Mouse (Mus musculus): Measurements from ENCODE around the gene Pmm2.
A peak's percentile ranks its signal among the peaks of the same experiment; 100 is the strongest.

Pmm2 gene

DNA sequence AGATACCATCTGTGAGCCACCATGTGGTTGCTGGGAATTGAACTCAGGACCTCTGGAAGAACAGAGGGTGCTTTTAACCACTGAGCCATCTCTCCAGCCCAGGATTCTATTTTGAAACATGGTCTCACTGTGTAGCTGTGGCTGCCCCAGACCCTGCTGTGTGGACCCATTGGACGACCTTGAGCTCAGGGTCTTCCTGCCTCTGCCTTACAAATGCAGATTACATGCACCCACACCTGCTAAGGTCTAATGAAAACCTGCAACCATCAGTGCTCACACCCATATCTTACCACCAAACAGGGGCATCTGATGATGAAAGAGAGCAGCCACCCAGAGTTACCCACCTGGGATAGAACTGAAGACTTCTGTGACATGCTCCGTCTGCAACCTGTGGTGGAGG is 18.8 kb downstream of the Pmm2 start:
- DNase-seq (ENCODE audit: low read depth): no peak

DNA sequence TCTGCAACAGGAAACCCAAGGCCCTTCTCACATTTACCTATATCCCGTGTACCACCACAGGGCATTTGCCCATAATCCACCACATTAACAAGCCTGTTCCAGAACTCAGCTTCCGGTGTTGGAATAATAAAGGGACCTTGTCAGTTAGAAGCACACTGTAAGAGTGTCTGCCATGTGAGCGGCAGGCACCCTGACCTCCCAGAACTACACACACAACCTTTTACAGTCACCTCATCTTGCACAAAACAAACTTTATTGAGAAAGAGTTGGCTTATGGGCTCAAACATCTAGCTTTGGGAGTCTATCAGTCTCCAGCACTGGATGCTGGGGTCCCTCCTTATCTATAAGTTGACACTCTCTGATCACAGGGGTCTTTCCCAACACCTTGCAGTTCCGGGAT is 20.9 kb downstream of the Pmm2 start:
- DNase-seq (ENCODE audit: low read depth): no peak

DNA sequence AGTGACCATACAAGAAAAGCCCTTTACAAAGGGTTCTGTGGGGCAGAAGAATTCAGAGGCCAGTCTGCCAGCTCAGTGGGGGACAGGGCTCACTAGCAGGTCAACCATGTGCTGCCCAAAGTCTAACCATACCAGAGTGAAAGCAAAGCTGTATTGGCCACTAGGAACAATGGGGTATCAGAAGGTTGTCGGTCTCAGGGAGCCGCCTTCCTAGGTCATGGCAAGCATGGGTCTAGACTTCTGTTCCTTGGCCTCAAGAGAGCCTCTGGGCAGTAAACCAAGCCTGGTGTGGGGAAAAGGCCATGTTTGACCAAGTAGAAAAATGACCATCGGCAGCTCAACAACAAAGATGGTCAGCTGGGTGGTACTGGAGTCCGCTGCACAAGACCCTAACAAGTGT is 21.3 kb downstream of the Pmm2 start:
- no peak for DNase-seq (ENCODE audit: low read depth)

DNA sequence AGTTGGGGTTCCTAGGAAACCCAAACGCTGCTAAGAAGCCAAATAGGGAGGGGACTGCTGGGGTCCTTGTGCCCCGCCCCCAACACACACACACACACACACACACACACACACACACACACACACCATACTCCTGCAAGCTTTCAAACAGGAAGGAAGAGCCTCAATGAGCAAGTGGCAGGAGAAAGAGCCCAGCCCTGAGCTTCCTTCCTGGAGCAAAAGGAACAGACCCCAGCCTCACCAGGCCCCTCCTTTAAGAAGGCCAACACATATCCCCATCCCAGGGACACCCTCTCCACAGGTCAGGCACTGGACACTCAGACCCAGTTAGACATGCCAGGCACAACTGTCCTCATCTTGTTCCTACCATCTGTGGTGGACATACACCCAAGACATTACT is 25.5 kb downstream of the Pmm2 start:
- DNase-seq (ENCODE audit: low read depth): peak; percentile 27

DNA sequence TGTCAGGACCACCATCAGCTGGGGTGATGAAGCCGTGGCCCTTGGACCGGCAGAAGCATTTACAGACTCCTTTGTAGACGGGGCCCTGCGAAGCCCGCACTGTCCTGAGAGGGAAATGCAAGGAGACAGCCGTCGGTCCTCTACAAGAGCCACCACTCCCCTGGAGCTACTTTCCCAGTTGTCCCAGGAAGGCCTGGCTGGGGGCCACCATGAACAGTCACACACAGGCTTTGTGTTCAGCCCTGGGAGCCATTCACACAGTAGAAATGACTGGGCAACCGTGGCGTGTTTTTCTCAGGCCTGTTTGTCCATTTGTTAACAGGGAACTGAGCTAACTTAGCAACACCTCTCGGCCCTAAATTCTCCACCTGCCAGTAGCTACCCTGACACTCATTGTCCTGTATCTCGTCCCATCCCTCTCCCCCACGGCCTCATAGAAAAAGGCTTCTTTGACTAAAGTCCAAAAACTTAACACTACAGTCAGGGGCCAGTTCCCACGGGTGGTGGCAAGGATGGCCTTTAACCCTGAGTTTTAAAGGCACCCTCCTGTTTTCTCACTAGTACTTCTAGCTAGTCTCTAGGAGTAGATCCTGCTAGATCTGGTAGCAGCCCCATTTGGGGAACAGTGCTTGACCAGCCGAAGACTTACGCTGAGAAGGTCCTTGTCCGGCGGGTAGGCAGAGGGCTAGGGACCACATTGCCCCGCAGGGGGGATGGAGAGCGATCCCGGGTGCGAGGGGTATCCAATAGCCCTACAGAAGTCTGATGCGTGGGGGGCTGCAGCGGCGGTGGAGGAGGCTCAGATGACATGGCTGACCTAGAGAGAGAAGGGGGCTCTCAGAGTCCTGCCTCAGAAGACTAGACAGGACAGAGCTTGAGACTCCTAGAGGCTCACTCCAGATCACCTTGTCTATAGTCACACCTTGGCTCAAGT is 26.4 kb downstream of the Pmm2 start:
- DNase-seq (ENCODE audit: low read depth): no peak

DNA sequence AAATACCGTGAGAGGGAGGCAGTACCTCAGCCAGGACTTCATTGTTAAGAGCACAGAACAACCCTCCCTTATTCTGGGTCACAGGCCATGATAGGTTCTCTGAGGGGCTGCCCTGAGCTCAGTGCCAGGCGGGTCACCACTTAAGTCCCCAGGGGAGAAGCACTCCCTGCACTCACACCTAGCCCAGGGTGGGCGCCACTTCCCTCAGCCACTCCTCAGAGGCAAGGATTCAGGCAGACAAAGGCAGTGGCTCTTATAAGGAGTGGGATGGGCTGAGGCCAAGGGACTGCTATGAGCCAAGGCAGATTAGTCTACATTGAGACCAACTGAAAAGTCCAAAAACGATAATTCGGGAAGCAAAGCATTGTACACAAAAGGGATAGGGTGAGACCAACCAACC is 27.9 kb downstream of the Pmm2 start:
- DNase-seq (ENCODE audit: low read depth): no peak

DNA sequence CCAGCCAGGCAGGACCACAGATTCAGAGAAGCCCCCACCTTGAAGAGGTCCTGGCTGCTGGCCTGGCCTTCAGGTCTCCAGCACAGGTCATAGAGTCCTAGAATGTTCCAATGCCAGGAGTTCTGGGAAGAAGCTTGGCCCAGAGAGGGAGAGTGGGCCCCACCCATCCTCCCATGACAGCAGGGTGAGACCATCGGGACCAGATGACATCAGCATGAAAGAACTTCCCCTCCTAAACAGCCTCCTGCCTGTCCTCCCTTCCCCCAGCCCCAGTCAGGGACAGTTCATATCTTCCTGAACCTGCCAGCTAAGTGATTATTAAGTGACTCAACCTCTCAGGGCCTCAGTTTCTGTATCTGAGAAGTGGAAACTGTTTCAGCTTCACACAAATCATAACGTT is 29.0 kb downstream of the Pmm2 start:
- peak; percentile 62 for DNase-seq (ENCODE audit: low read depth)

DNA sequence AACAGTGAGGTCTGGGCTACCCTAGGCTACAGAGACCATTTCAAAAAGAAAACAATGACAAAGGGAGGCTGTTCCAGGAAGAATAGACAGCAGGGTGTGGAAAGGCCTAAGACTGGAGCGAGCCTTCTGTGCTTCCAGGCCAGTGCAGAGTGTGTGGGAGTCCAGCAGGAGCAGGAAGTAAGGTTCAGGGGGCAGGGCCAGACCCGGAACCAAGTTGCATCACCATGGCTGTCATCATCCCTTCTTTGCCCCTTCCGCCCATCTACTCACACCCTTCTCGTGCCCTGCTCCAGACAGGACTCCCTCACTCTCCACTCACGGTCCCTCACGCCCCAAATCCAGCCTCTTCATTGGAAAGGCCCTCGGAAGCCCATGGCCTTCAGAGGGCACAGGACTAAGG is 29.8 kb downstream of the Pmm2 start:
- DNase-seq (ENCODE audit: low read depth): peak; percentile 57

DNA sequence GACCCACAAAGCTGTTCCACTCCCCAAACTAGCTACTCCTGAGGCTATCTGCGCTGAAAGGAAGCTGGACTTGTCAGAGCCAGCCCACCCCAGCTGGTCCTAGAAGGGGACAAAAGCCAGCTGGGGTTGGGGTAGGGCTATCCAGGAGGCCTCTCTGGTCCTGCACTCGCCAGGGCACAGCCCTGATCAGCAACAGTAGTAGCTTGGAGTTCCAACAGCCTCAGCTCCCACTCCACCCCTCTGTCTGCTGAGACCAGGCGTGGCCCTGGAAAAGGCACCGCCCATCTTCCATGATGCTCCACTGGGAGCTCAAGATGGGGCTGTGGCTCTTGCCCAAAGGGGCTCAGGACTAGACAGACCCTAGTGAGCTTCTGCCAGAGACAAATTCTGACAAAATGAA is 30.3 kb downstream of the Pmm2 start:
- DNase-seq (ENCODE audit: low read depth): no peak

DNA sequence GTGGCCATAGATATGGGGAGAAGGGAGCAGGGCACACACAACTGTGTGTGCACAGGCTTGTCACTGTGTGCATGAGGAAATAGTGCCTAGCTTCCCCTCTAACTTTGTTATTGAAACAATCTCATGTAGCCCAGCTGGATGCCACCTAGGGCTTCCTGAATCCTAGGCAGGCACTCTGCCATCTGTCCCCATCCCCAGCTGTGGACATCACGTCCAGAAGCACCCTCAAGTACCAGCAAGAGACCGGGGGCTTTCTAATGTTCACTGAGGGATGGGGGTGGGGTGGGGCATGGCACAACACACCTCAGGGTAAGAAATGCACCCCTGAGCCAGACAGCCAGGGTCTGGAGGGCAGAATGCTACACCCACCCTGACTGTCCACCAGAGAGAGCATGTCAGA is 30.9 kb downstream of the Pmm2 start:
- no peak for DNase-seq (ENCODE audit: low read depth)

DNA sequence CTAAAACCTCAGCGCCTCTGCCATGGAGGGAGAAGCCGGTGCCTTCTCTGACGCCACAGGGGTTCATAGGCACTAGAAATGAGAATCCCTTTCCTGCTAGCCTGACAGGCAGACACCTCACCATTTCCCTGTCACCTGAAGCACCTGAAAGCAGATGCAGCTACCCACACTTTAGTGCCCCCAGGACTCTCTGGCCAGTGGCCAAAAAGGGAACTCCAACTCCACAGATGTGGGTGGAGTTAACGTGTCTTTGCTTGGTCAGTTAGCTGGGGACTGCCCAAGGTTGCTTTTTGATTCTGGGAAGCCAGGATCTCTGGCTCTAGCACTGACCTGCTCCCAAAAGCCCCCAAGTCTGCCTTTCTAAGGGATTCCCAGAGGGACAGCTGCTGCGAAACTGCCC is 32.0 kb downstream of the Pmm2 start:
- DNase-seq (ENCODE audit: low read depth): no peak

DNA sequence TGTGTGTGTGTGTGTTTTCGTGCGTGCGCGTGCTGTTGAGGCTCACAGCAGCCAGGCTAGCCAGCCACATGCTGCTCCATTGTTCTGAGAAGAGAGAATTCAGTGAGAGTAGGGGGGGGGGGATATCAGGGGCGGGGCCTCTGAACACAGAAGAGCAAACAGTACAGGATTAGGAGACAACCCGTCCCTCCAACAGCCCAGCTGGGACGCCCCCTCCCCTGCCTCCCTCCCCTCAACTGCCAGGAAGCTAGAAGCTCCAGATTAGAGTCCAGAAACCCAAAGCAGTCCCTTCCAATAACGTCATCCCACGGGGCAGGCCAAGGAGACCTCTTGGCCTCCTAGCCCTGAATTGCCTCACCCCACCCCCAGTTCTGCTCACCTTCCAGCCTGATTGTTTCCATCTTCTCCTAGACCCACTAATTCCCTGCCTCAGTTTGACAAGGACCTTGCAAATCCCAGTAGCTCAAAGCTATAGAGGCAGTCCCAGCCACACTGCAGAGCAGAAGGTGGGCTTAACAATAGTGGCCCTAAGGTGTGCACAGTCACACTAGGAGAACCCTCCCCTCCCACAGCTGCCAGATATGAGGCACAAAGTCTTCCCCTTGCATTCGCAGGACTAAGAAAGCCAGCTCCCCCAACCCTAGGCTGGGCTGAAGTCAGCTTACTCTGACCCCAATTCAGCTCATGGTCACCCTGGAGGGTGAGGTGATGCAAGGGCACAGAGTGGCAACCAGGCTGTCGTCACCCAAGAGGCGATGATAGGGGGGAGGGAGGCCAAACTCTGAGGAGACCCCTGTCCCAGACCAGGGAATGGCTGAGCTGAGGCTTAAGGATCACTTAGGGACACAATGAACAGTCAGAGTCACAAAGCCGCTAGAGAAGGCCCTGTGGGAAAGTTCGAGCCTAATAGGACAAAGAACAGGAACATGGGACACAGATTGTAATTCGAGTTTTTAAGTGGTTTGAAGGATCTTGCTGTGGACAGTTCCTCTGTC is 32.9 kb downstream of the Pmm2 start:
- no peak for DNase-seq (ENCODE audit: low read depth)

DNA sequence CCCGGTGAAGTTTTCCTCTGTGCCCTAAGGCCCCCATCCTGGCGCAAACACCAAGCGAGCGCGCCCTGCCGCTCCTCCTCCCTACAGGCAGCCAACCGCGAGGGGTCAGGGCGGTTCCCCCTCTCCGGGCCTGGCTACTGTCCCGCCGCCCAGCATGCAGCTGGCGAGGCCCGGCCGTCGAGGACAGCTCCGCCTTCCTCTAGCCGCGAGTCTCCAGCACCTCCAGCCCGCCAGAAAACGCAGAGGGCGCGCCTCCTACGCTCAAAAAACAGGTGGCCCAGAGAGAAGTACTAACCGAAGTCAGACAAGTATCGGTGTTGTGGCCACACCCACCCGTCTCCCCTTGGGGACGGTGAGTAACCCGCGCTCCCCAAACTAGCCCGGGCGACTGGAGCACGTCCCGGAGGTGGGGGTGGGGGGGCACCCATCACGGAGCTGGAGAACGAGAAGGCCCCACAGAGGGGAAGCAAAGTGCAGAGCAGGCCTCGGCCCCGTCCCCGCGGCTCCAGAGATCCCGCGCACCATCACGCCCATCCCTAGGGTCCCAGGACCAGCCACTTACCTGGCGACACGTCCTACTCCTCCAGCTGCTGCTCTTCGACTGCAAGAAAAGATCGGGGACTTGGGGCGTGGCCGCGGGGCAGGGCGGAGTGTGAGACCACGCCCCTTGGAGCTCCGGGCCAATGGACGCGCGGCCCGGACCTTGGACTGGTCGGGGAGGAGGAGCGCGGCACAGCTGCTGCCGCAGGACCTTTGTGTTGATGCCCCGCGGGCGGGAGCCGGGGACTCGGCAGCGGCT is 34.3 kb downstream of the Pmm2 start, which contains the start of gene Carhsp1:
Gene Carhsp1, minus strand, starts transcription at position 605 of the 799 bp plus-strand sequence.
- DNase-seq (ENCODE audit: low read depth): peak; percentile 90

DNA sequence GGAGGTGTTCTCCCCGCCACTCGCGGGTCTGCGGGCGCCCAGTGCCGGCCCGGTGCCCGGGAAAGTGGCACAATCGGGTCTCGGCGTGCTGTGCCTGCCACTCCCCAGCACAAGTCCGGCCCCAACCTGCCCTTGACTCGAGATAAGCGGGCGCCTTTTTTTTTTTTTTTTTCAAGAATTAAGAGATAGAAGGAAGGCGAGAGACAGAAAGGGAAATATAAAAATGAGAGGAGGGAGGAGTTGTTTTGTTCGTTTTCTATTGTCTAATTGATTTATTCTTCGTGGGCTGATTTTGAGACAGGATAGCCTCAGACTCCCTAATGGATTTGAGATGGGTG is 34.8 kb downstream of the Pmm2 start:
- no peak for DNase-seq (ENCODE audit: low read depth)

DNA sequence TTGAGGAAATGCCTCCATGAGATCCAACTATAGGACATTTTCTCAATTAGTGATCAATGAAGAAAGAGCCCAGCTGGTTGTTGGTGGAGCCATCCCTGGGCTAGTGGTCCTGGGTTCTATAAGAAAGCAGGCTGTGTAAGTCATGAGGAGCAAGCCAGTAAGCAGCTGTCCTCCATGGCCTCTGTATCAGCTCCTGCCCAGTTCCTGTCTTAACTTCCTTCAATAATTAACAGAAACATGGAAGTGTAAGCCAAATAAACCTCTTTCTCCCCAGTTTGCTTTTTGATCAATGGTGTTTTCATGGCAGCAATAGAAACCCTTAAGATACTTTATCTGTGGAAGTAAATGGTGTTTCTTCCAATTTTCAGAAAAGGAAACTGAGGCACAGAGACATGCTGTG is 35.3 kb downstream of the Pmm2 start:
- DNase-seq (ENCODE audit: low read depth): no peak

DNA sequence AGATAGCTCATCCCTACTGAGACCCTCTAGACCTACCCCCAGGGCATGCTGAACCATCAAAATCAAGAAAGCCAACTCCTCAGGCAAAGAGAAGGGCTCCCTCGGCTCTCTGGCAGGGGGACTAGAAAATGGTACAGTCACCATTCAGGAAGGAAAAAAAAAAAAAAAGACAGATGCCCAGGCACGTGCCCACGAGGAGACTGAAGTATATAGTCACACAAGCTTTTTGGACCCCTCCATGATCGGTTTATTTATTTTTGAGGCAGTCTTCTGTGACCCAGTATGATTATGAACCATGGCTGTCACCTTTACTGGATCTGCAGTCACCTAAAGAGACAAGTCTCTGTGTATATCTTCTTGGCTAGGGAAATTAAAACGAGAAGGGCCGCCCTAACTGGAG is 35.9 kb downstream of the Pmm2 start:
- peak; percentile 25 for DNase-seq (ENCODE audit: low read depth)

DNA sequence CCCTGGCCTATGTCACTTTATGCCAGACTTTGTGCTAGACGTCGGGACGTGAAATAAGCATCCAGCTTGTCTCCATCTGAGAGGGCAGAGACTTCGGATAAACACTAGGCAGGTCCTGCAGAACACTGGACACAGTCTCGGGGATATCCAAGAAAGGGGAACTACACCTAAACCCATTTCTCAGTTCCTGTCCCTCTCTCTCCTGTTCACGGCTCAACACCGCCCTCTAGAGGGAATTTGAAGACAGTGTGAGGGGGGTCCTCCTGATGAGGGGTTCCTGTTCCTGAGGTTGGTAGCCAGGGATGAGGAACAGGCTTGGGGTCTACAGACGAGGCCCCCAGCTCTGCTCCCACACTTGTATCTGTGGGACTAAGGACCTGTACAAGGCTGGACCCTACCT is 36.7 kb downstream of the Pmm2 start:
- peak; percentile 87 for DNase-seq (ENCODE audit: low read depth)

DNA sequence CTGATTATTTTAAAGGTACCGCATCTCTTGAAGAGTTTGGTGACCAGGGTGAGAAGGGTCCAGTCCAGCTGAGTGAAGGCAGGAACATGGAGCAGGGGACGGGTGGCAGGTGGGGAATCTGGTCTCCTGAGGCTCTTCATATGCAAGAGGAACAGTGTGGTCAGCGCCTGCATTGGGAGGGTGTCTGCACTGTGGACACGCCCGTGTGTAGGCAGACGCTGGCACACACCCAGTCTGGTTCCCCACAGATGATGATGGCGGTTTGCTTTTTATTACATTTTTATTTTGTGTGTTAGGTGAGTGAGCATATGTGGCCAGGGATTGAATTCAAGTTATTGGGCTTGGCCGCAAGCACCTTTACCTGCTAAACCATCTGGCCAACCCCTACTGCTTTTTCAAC is 38.1 kb downstream of the Pmm2 start:
- no peak for DNase-seq (ENCODE audit: low read depth)

DNA sequence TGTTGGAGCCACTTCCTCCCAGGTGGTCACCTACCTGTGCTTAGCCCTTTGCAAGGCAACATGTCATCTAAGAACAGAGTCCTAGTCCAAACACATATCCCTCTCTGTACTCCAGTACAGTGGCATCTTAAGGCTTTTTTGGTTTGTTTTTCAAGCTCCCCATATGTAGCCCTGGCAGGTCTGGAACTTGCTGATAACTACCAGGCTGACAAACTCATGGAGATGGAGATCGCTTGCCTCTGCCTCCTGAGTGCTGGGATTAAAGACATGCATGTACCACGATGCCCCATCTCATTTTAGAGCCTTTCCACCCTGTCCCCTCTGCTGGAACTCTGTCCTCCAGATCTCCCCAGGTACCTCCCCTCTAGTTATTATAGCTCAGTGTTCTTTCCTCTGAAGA is 38.8 kb downstream of the Pmm2 start:
- DNase-seq (ENCODE audit: low read depth): no peak

DNA sequence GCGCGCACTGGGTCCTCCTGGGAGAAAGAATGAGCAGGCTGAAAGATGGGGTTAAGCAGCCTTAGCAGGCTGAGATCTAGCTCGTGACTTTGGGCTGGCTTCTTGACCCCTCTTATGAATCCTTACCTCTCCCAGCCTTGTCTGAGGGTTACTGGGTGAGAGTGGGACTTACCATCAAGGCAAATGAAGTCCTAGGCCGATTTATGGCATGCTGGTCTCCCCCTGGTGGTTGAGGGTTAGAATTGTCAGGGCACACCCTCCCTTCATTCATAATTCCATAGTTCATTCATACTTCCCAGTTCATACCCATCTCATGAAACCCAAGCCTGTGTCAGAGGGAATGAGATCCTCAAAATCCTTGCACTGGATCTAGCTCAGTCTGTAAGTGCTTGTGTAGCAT is 39.3 kb downstream of the Pmm2 start:
- peak; percentile 69 for DNase-seq (ENCODE audit: low read depth)

DNA sequence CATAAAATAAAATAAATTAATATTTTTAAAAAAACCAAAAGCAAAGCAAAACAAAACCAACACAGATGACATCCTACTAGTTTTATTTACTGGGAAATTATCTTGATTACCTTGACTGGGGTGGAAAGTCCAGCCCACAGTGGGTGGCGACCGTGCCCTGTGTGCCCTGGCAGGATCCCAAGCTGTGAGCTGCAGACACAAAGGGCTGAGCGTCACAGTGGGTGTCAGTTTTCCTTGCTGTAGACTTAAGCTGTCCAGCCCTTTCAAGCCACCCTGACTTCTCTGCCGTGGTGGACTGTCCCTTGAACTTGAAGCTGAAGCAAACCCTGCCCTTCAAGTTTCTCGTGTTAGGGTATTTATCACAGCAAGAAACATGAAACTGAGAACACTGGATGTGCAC is 40.6 kb downstream of the Pmm2 start:
- DNase-seq (ENCODE audit: low read depth): no peak

DNA sequence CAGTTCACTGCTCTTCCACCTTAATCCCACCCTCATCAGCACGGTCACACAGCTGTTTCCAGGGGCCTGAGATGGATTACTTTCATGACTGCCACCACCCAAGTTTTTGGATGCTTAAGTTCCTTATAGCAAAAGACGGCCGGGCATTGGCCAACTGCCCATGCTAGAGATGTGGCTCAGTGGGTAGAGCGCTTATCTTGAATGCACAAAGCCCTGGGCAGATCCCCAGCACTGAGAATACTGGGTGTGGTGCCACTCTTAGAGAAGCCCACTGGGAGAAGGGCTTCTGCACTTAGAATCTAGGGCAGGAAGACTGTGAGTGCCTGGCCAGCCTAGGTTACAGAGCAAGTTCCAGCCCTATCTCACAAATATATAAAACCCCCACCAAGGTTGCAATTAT is 41.2 kb downstream of the Pmm2 start:
- no peak for DNase-seq (ENCODE audit: low read depth)

Data from 416B (cell line).